Mouse (Mus musculus) forebrain, embryonic 16.5 days (tissue): ENCODE measurements around the gene Defb21. TPM values are rescaled to one million over a fixed set of nuclear protein-coding genes. Genes with fewer than 3 reads are reported as not detected.

Source experiments
- ATAC-seq: fragments of 200-750 bp; cut with Nextera tagmentation; 2 replicates; pipeline ENCODE4 v1.8.0; 2017; ENCODE audit warnings: mild to moderate bottlenecking, moderate library complexity
- H3K27ac ChIP-seq: fragments of 300-500 bp; sonication (generic); 2 replicates; pipeline ENCODE4 v1.5.1; 2014; ENCODE audit warnings: low read length, control low read depth
- H3K27me3 ChIP-seq: fragments of 300-500 bp; sonication (generic); replicated peaks from 2 replicates; pipeline ENCODE4 v1.6.1; 2014; ENCODE audit warnings: low read length; ENCODE audit not compliant: control insufficient read depth, insufficient read depth
- H3K36me3 ChIP-seq: fragments of 300-500 bp; sonication (generic); 2 replicates; pipeline ENCODE4 v1.6.1; 2014; ENCODE audit not compliant: control insufficient read depth, insufficient read depth
- H3K4me1 ChIP-seq: fragments of 300-500 bp; sonication (generic); replicated peaks from 2 replicates; pipeline ENCODE4 v1.6.1; 2014; ENCODE audit warnings: low read length; ENCODE audit not compliant: control insufficient read depth, insufficient read depth
- H3K4me2 ChIP-seq: fragments of 300-500 bp; sonication (generic); 2 replicates; pipeline ENCODE4 v1.6.1; 2014; ENCODE audit warnings: mild to moderate bottlenecking, low read length, control low read depth
- H3K4me3 ChIP-seq: fragments of 300-500 bp; sonication (generic); replicated peaks from 2 replicates; pipeline ENCODE4 v1.5.1; 2014; ENCODE audit warnings: mild to moderate bottlenecking, low read length, control low read depth
- H3K9ac ChIP-seq: fragments of 300-500 bp; sonication (generic); replicated peaks from 2 replicates; pipeline ENCODE4 v1.6.1; 2014; ENCODE audit warnings: low read depth, low read length, control low read depth
- H3K9me3 ChIP-seq: fragments of 300-500 bp; sonication (generic); 2 replicates; pipeline ENCODE4 v1.6.1; 2016; ENCODE audit warnings: low read length; ENCODE audit not compliant: control insufficient read depth
- WGBS: fragments of 180-500 bp; shearing (Covaris S2); extraction: QIAGEN DNeasy Blood & Tissue Kit; methylation state at CpG from one replicate; pipeline ENCODE4 v1.1.7; 2014; 5-methylcytosine and 5-hydroxymethylcytosine counted together
- polyA plus RNA-seq: library from polyadenylated mRNA; unstranded; fragments of >200 nt; fragmentation: Nextera tagmentation; extraction: Ambion mirVana; gene quantifications from 2 replicates; pipeline ENCODE4 v1.2.1, GENCODE M21; 2015

Gene Defb21
- polyA plus RNA-seq, 1 experiment from 2014 or later = not detected

- H3K36me3 ChIP-seq = no peaks in the 10 kb centered on the region
- no peak for ATAC-seq
- H3K9me3 ChIP-seq = no peaks in the 10 kb centered on the region
- no peak overlapping the region for H3K27ac ChIP-seq
- no peaks in the 10 kb centered on the region for H3K4me1 ChIP-seq
- no peak overlapping the region for H3K4me3 ChIP-seq
- whole genome bisulfite sequencing = 77% methylated on average over 9 of the region's 9 CpGs
- no peak overlapping the region for H3K9ac ChIP-seq
- H3K4me2 ChIP-seq = no peak overlapping the region
- peaks cover 3% of the 10 kb centered on the region; the same call in 1 of the 2 replicates for H3K27me3 ChIP-seq
Observed at GRCm38 (mm10) chr2:152620367-152621134, 48.0 kb downstream of the Defb21 start.

DNA sequence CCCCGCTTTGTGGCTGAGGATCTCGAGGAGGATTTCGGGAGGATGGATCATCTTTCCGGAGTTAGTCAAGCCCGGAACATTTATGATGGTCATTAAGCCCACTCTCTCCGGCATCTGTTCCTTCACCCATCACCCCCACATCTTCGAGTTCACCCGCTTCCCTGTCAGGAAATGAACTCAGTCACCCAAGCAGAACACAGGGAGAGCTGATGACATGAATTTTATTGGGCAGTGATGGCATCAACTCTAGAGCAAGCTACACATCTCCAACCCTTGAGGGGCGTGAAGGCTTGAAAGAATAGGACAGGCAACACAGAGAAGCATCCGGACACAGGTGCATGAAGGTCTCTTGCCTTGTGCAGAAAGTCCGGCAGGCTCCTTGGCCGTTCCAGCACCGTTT lies 49.6 kb downstream of the Defb21 start:
- H3K4me1 ChIP-seq = peaks cover 8% of the 10 kb centered on the region

GRCm38 (mm10) chr2:152622953-152623352 lies 50.4 kb downstream of the Defb21 start, which contains the start of gene Defb25:
Defb25 (minus strand) TSS chr2:152623053.
- H3K4me3 ChIP-seq = no peak within 1 kb of the TSS
- peaks cover 22% of the 10 kb centered on the region for H3K27me3 ChIP-seq
- no peak within 1 kb of the TSS for H3K27ac ChIP-seq
- peaks cover 10% of the 10 kb centered on the region for H3K4me1 ChIP-seq
- H3K9ac ChIP-seq = no peak within 1 kb of the TSS
- H3K9me3 ChIP-seq = no peaks in the 10 kb centered on the region
- no peak for ATAC-seq
- no peak within 1 kb of the TSS for H3K4me2 ChIP-seq
- 80% methylated on average over 7 of the region's 7 CpGs for WGBS
- H3K36me3 ChIP-seq = no peaks in the 10 kb centered on the region

More for the DNA sequence above, 49.6 kb downstream of the Defb21 start:
- H3K36me3 ChIP-seq = no peaks in the 10 kb centered on the region
- 92% methylated on average over 13 of the region's 13 CpGs for WGBS
- H3K4me2 ChIP-seq = no peak overlapping the region
- H3K27me3 ChIP-seq = peaks cover 16% of the 10 kb centered on the region
- H3K9ac ChIP-seq = no peak overlapping the region
- no peak overlapping the region for H3K4me3 ChIP-seq
- no peaks in the 10 kb centered on the region for H3K9me3 ChIP-seq
- no peak overlapping the region for H3K27ac ChIP-seq
- ATAC-seq = no peak

Other genes starting within 250 kb of the Defb21 start
- 104 and 111 TPM in 2 replicates for gene Rbck1, start 240.1 kb upstream of the Defb21 start, polyA plus RNA-seq
- gene Trib3, start 228.7 kb upstream of the Defb21 start, polyA plus RNA-seq = 0.78 and 1.9 TPM in 2 replicates
- gene Nrsn2, start 196.1 kb upstream of the Defb21 start, polyA plus RNA-seq = 10.5 and 22.6 TPM in 2 replicates
- gene Sox12, start 174.7 kb upstream of the Defb21 start, polyA plus RNA-seq = 15.8 and 16.8 TPM in 2 replicates
- 13.3 and 14.1 TPM in 2 replicates for gene Zcchc3, start 157.7 kb upstream of the Defb21 start, polyA plus RNA-seq
- gene 6820408C15Rik, start 157.2 kb upstream of the Defb21 start, polyA plus RNA-seq = 1.4 and 1.9 TPM in 2 replicates
- gene Defb23, start 108.1 kb upstream of the Defb21 start, polyA plus RNA-seq = not detected in 2 replicates
- gene Defb20, start 95.7 kb upstream of the Defb21 start, polyA plus RNA-seq = not detected in 2 replicates
- gene Defb22, start 82.6 kb upstream of the Defb21 start, polyA plus RNA-seq = not detected in 2 replicates
- gene Defb26, start 61.1 kb upstream of the Defb21 start, polyA plus RNA-seq = not detected in 2 replicates
- gene Defb28, start 54.5 kb upstream of the Defb21 start, polyA plus RNA-seq = not detected in 2 replicates
- not detected in 2 replicates for gene Defb29, start 32.6 kb upstream of the Defb21 start, polyA plus RNA-seq
- gene Gm17416, start 3.4 kb upstream of the Defb21 start, polyA plus RNA-seq = not detected in 2 replicates
- not detected in 2 replicates for gene Defb19, start 7.6 kb downstream of the Defb21 start, polyA plus RNA-seq
- gene Defb45, start 26.7 kb downstream of the Defb21 start, polyA plus RNA-seq = not detected in 2 replicates
- not detected in 2 replicates for gene Defb36, start 31.6 kb downstream of the Defb21 start, polyA plus RNA-seq
- not detected in 2 replicates for gene Defb25, start 50.3 kb downstream of the Defb21 start, polyA plus RNA-seq
- gene Rem1, start 54.2 kb downstream of the Defb21 start, polyA plus RNA-seq = 0.32 and 0.67 TPM in 2 replicates
- 173 and 174 TPM in 2 replicates for gene H13, start 96.7 kb downstream of the Defb21 start, polyA plus RNA-seq
- gene Mcts2, start 114.3 kb downstream of the Defb21 start, polyA plus RNA-seq = 29.3 and 32.8 TPM in 2 replicates
- 22.3 and 26.0 TPM in 2 replicates for gene Id1, start 163.5 kb downstream of the Defb21 start, polyA plus RNA-seq
- gene Cox4i2, start 181.4 kb downstream of the Defb21 start, polyA plus RNA-seq = 4.7 and 6.0 TPM in 2 replicates